Mouse (Mus musculus): ENCODE measurements around the gene Gm20696.

The Gm20696 gene

DNA sequence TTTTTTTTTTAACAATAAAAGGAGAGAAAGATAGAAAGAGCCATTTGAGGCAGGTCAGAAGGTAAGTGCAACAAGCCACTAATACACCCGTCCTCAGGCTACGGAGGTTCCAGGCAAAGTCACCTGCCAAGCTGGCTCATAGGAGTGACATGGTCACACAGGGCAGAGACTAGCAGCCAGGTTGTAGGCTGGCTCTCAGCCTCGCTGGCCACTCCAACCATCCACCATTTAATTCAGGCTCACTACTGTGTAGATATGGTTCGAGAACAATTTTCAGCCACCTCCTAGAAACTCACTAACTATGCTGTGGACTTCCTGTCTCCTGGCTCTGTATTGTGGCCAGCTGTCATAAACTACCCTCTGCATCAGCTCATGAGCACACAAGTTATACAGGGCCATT is 306.0 kb downstream of the Gm20696 start:
- no peak for DNase-seq (ENCODE audit: low read depth, low spot score)

DNA sequence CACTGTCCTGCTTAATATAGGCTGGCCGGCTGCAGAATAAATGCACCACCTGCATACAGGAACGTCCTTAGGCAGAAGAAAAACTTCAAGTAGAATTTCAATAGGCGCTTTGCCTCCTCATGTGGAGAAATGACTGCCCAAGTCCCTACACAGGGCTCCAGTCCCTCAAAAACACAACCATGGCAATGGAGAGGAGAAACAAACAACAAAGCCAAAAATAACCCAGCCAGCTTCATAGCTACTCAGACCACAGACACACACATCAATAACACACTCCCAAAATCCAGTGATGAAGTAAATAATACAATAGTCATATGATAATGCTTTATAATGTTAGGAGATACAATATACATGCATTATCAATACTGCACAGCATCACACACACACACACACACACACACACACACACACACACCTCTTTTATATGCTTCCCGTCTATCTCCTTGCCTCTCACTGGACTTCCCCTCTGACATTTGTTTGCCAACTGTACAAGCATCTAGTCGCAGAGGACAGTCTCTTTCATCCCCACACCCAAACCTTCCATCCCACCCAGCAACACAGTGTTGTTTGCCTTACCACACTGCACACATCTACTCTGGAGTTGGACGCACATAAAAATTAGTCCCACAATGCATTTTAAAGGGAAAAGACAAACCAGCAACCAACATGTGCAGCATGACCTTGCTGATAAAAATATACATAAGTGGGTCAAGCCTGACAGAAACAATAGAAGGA is 306.7 kb downstream of the Gm20696 start:
- DNase-seq (ENCODE audit: low read depth, low spot score): no peak

DNA sequence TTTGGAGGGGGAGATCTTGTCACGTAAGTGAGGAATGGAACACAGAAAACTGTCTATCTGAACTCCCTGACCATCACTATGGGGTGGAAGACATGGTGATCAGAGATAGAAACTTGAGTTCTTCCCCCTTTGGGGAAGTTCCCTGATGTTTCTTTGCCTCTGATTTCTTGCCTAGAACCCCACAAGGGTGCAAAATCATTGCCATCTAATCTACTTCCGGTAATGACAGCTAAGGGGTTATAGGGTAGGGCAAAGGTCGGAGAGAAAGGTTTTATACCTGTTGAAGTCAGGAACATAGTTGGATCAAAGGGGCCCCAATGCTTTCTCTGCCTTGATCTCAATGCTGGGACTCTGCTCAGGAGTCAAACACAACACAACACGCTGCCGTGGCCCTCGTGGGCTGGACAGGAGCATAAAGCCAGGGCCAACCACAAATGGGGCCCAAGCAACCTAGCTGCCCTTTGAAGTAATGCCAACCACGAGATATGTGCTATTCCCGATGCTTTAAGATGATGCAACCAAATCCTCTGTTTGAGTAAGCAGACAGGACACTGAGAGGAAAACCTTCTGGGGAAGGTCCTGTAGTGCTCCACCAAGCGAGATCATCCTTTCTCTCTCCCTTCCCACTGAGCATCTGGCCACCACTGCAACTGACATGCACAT is 307.4 kb downstream of the Gm20696 start:
- DNase-seq (ENCODE audit: low read depth, low spot score): no peak

DNA sequence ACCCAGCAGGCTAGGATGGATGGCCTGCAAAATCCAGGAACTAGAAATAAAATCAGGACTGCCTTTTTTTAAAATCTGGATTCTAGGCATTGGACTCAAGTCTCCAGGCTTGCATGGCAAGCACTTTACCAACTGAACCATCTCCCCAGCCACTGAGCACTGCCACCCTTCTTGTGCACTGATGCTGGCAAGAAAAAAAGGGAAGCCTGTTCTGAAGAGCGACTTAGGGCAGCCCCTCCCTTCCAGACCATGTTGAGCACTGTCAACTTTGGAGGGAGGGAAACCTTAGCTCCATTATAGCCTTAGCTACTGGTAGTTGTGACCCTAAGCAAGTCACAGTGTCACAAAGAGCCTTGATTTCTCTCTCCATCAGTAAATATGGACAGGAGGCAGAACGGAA is 308.7 kb downstream of the Gm20696 start:
- DNase-seq (ENCODE audit: low read depth, low spot score): no peak

DNA sequence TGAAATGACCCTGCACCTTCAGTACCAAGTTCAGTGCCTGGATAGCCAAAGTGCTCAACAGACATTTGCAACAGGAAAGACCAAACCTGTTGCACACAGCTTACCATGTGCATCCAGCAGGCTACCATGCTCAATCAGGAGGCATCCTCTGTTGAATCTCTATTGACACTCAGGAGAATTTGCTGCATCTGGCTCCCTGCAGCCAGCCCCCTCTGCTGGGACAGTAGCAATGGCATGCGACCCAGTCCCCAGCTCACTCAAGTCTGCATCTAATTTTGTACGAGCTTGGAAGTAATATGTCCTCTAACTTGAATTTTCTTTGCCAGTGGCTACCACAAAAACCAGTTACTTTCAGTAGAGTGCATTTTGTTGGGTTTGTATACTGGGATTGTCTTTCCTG is 312.3 kb downstream of the Gm20696 start:
- DNase-seq (ENCODE audit: low read depth, low spot score): no peak

DNA sequence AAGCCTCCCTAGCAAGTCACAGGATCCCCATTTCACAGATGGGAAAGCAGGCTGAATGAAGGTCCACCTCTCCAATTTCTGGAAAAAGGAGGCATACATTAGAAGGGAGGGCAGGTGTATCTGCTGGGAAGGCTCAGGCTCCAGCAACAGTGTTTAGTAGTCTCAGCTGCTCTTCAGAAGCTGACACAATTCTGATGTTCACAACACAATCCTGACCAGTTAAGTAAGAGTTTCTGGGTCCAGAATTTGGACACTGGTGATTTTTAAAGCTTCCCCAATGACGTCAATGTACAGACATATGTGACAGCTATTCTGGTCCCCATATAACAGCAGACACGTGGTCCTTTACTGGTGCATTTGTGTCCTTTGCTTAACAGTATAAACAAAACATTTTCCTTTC is 313.2 kb downstream of the Gm20696 start:
- DNase-seq (ENCODE audit: low read depth, low spot score): no peak

DNA sequence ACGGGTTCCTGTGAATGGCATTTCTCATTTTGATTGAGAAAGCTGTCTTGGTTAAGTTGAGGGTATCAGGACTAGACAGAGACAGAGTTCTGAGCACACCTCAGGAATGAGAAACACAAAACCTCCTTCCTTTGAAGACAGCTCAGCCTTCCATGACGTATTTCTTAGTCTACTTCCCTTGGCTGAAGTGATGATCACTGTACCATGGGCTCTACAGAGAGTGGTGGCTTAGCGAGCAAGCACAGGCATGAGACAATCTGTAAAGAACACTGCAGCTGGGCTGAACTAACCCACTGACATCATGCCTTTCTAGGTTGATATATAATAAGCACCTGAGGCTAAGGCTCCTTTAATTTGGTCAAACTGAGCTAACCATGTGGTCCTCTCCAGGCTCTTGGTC is 316.0 kb downstream of the Gm20696 start:
- no peak for DNase-seq (ENCODE audit: low read depth, low spot score)

DNA sequence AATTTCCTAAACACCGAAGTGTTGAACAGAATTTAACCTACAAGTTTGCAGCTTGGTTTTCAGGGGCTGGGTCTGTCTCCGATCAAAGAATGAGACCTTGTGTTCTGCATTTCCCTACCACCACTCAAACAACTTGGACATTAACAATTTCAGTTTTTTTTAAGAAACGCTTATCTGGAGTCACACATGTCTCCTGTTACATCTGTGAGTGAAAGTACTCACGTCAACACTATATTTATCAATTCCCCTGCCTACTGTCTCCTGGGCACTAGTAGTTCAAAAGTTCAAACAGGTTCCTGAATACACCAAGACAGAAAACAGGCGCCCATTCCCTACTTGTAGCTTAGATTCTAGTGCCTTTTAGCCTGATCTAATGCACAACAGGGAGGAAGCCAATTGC is 316.4 kb downstream of the Gm20696 start:
- DNase-seq (ENCODE audit: low read depth, low spot score): peak; percentile 49

DNA sequence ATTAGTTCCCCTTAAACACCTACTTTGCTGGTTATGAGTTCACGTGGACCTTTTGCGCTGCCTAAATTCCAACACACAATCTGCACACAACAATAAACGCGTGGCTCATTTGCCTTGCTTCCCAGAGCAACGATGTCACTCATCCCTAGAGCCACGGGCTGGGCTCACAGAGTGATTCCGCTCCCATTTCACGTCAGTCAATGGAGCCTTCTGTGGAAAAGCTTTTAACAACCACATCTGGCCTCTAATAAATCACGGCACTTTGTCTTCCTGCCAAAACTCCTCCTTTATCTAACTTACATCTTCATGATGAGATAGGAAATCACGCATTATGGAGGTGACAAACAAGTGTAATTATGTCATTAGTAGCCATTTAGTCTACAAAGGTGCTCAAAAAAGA is 318.8 kb downstream of the Gm20696 start:
- DNase-seq (ENCODE audit: low read depth, low spot score): no peak

DNA sequence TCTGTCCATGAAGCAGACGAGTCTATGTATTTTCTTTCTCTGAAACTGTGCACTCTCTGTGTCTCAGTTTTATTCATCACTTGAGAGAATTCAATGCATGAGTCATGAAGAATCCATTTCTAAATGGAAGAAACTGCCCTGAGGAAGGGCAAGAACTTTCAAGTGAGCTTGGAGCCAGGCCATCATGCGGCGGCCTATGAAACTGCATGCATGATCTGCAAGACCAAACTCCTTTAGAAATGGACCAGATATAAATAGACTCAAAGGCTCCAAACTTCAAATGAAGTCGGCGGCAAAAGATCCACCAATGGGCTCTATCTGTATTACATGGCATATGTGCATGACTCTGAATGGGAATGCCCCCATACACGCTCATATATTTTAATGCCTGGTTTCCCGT is 321.6 kb downstream of the Gm20696 start:
- DNase-seq (ENCODE audit: low read depth, low spot score): no peak

DNA sequence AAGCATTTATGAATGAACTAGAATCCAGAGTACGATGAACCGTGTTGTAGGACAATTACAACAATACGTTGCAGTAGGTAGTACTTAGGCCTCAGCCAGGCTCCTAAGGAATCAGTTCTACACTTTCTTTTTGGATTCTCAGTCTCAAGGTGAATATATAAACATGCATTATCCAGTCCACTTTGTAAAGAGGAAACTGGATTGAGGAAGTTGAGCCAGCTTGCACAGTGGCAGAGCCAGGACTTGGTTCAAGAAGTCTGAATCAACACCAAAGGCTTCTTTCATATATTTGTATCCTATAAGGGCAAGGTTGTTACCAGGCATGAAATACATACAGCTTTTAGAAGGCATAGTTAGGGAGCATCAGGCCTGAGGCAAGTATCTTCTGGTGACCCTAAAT is 322.2 kb downstream of the Gm20696 start:
- no peak for DNase-seq (ENCODE audit: low read depth, low spot score)

DNA sequence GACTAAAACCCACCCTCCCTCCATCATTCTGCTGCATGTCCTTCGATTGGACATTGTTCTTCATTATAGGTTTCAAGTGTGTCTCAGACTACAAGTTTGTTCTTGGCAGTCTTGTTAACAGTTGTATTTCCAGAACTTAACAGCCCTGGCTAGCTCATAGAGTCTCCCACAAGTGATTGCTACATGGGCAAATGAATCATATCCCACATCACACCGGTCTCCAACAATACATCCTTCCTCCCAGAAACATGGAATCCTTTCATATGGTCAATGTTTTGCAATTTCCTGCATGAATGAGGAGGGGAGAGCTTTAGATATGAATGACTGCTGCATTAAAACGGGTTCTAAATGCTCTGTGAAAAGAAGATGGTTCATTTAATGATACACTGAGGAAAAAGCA is 322.8 kb downstream of the Gm20696 start:
- DNase-seq (ENCODE audit: low read depth, low spot score): no peak

DNA sequence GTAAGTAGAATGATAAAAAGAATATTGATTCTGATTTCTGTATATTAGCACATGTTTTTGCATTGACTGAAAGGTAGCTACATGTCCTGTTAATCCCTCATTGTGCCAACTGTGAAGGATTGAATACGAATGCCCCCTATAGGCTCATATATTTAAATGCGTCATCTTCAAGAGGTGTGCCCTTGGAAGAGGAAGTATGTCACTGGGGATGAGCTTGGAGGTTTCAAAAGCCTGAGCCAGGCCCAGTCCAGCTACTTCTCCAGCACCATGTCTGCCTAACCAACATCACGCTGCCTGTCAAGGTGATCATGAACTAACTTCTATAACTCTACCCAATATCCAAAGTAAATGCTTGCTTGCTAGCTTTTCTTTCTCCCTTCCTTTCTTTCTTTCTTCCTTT is 324.2 kb downstream of the Gm20696 start:
- no peak for DNase-seq (ENCODE audit: low read depth, low spot score)

DNA sequence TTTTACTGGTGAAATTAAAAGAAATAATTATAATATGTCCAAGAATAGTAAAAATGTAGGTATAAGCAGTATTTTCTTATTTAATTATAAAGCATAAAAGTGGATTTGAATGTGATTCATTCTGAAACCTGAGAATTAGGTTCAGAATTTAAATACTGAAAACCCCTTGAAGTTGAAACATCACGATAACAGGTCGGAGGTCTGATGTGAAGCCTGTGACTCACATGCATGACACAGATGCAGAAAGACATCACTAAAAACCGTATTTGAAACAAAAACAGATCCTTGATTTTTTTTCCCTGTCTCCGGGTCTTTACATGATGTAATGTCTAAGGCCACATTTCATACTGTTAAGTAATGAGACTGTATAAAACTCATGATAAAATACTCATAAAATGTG is 325.7 kb downstream of the Gm20696 start:
- DNase-seq (ENCODE audit: low read depth, low spot score): no peak

DNA sequence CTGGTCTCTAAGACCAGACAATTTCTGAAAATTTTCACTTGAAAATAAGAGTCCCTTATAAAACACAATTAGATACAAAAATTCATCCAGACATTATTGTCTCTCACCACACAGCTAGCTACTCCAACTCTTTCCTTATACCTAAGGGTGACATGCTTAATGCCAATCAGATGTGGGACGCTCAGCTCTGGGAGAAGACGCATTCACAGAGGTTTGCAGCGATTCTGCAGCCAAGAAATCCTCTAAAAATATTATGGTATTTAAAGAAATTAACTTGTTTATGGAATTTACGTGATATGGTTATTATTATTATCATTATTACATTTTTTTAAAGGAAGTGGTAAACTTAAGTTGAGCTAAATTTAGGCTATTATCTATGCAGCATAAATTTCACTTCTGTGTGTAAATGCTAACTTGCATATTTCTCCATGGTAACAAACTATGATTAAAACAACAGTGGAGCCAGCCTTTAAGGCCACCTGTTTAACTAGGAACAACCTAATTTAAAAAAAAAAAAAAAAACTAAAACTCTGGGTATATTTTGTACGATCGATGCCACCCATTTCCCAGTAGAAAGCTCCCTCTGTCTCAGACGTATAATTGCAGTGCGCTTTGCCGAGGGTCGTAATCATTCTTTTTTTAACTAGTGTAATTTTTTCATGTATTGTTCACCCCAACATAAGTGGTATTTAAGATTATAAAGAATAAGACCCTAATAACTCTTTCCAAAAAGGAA is 326.4 kb downstream of the Gm20696 start:
- DNase-seq (ENCODE audit: low read depth, low spot score): no peak

DNA sequence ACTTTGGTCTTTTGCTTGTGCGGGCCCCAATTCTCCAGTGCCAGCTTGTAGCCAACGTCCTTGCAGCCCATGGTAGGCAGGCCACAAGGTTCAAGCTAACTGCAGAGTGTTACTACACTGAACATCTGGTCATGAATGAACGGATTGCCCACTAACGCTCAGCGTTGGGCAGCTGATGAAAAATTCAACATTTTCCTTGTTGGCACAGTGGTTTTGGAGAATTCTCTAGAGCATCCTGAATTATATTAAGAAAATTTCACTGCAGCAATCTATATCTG is 327.3 kb downstream of the Gm20696 start:
- DNase-seq (ENCODE audit: low read depth, low spot score): no peak

DNA sequence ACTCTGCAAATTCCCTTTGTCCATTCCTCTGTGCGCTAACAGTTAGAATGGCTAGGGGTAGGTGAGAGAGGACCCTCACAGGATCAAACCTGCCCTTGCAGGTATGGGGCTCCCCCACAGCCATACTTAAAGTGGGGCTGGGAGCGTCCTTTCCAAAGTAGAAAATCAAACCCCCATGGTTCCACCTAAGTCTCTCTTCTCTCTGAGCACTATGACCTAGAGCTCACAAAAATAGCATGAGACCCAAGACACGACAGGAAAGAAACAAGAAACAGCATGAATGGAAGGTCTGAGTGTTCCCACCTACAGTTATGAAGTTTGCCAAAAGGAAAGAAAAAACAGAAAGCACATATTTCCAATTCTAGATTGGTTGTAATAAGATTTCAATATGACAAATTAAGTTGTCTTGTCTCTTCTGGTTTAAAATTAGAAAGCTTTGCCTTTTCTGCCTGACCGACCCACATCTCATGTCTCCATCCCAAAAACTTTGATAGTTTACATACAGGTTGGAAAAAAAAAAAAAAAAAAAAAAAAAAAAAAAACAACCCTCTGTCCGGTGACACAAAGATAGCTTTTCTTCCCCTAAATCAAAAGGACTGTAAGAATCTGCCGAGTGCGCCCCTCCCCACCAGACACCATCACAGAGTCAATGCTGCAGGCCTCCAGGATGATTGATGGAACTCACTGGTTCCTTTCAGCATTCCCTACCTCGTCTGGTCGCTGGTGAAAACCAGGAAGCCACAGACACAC is 327.8 kb downstream of the Gm20696 start:
- DNase-seq (ENCODE audit: low read depth, low spot score): no peak

DNA sequence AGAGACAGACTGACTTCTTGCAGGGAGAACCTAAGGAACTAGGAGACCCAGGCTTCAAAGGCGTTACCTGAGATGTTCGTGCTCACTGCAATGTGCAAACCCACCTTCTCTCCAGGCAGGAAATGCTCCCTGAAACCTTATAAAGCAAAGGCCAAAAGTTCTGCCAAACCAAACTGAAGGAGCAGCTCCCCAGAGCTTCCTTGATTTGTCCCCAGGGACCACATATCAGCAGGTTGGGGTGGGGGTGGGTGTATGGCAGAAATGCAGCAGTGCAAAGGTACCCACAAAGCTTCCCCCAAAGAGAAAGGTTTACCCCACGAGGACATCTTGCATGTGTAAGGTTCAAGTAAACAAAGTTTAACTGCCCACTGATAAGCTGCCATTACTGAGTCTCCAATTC is 328.4 kb downstream of the Gm20696 start:
- DNase-seq (ENCODE audit: low read depth, low spot score): no peak

DNA sequence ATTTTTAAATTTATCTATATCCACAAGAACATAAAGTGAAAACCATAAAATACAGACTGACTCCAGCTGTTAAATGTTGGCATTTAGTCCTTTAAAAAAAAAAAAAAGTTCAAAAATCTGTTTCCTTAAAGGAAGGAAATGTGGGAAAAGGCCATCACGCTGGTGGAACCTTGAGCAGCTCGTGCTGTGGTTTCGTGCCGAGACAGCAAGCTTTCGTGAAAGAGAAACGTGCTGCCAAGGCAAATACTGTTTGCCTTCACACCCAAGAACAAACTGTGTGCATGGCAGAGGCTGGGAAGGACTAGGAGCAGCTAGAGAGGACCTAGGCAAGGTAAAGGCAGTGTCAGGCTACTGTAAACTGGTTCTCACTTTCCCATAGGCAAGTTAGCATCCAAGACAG is 329.0 kb downstream of the Gm20696 start:
- no peak for DNase-seq (ENCODE audit: low read depth, low spot score)

DNA sequence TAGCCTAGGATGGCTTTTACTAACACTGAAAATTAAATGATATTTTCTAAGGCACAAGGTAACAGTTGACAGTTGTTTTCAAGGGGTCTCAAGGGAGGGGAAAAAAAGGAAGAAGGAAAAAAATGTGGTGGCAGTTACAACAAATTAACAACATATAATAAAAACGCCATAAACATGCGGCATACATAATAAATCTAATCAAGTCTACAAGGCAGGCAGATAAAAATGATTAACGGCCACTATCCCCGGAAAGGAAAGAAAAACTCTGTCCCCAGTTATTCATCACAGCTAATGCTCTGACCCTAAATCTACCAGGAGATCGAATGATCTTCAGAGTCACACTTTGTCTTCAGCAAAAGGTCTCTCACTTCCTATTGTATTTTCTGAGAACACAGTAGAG is 330.4 kb downstream of the Gm20696 start:
- no peak for DNase-seq (ENCODE audit: low read depth, low spot score)

DNA sequence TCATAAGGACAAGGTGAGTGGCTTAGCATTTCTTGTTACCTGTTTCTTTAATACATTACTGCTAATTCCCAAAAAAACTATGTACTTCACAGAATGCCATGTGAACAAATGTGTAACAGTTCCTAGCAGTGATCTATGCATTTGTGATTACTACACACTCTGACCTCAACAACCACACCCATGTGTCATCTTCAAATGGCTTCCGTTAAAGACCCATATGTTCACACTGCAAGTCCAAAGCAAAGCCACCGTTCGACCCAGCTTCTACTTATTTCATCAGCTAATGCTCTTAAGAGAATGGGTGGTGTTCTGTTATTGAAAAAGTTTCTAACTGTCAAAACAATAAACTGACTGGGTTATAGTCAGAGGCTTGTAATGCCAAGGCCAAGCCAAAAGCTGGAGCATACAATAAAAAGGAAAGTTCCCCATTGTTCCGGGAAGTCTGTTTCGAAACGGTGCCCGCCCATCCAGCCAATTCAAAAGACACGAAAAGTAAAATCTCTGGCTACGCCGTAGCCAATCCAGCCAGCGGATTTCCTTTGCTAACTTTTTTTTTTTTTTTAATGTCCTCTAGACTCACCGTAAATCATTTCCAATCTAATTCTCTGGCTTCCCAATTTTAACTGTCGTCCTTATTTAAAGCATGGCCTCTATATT is 331.3 kb downstream of the Gm20696 start:
- DNase-seq (ENCODE audit: low read depth, low spot score): no peak

DNA sequence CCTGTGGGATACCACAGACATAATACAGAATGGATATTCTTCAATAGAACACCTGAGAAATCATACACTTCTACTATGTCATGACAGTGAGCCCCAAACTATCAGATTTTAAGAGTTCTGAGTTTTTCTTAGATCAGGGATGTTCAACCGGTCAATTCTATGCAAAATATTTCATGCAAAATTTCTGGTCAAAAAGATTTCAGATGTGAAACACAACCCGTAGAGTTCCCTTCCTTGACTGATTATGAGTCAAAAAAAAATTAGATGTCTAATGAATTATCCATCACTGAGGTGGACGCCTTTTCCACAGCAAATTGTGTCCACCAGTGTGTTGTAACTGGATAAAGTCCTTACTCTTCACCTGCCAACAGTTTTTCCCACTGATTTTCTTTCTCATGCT is 332.3 kb downstream of the Gm20696 start:
- no peak for DNase-seq (ENCODE audit: low read depth, low spot score)
